In the genomic region with DNA sequence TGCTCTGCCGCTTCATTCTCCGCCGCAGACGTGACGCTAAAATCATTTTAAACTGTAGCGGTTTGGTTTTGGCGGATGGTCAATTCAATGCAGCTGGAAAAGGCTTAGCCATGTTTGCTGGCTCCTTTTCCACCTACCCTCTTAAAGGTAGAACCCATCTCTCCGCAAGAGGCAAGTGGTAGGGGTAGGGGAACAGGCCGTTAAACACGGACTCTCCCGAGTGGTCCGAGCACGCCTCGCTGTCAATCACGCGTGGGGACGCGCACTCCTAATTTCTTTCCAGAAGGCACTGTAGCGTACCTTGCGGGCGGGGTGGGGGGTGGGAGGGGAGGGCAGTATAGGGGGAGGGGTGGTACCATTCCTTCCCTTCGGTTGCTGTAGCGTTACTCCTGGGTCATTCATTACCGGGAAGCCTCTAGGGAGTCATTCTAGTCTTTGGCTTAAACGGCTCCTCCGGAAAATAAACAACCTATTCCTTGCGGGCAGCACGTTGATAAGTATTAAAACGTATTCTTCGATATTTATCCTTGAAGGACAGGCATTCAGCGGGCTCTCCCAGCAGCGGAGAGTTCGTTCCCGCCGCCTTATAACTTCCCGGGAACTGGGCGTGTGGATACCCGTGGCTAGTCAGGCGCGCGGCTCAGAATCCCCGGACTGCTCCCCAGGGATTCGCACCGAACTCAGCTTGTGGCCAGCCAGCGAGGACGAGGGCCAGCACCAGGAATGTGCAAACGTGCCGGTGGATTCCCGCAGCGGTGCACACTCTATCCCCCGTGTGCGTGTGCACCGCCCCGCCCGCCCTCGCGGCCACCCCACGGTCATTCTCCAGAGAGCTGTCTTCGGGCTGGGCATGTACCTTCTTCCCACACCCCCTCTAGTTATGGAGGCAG, we compare ENCODE assay signal across 8 mouse cellular contexts. TPM values are rescaled to one million over a fixed set of nuclear protein-coding genes. Genes with fewer than 3 reads are reported as not detected.
A peak's percentile ranks its signal among the peaks of the same experiment; 100 is the strongest.
DNase-seq lines count a peak whose midpoint lies in the region; ATAC-seq and TF ChIP-seq lines count a peak whose summit lies in the region.

No protein-coding gene starts in this region.

- H3K4me2 ChIP-seq in kidney, embryonic 14.5 days (replicated peaks; ENCODE audit: low read depth, low read length) = peak overlapping the region; percentile 93
- H3K4me2 ChIP-seq in forebrain, postnatal 0 days (ENCODE audit: low read depth) = peak overlapping the region; percentile 92
- peak overlapping the region; percentile 91 for H3K4me2 ChIP-seq in intestine, postnatal 0 days (replicated peaks; ENCODE audit: low read depth)
- peak overlapping the region; percentile 63 for H3K4me2 ChIP-seq in liver, embryonic 16.5 days (ENCODE audit: low read depth, low read length)

- WGBS in kidney, embryonic 14.5 days = under 1% methylated on average over 57 of the region's 59 CpGs
- WGBS in cerebellum, adult 2 months = under 1% methylated on average over 59 of the region's 59 CpGs
- WGBS in forebrain, postnatal 0 days = under 1% methylated on average over 59 of the region's 59 CpGs
- under 1% methylated on average over 59 of the region's 59 CpGs for WGBS in intestine, postnatal 0 days
- WGBS in liver, embryonic 16.5 days (ENCODE audit: insufficient replicate concordance) = under 1% methylated on average over 59 of the region's 59 CpGs
- 5% methylated on average over 59 of the region's 59 CpGs for WGBS in thymus, adult 2 months

- peak overlapping the region; percentile 28; the same call in 1 of the 2 replicates for H3K9ac ChIP-seq in kidney, embryonic 14.5 days (ENCODE audit: low read depth, low read length)
- H3K9ac ChIP-seq in forebrain, postnatal 0 days = peak overlapping the region; percentile 70
- H3K9ac ChIP-seq in intestine, postnatal 0 days (ENCODE audit: low read depth, low read length) = no peak overlapping the region
- no peak overlapping the region for H3K9ac ChIP-seq in liver, embryonic 16.5 days (ENCODE audit: low read depth, low read length)

- H3K4me3 ChIP-seq in kidney, embryonic 14.5 days (ENCODE audit: low read length) = peak overlapping the region; percentile 55
- H3K4me3 ChIP-seq in cerebellum, adult 2 months (replicated peaks; ENCODE audit: insufficient read depth, low read depth, low read length) = peak overlapping the region; percentile 67
- peak overlapping the region; percentile 79 for H3K4me3 ChIP-seq in forebrain, postnatal 0 days (ENCODE audit: low read depth, low read length)
- H3K4me3 ChIP-seq in intestine, postnatal 0 days (ENCODE audit: low read depth, low read length) = peak overlapping the region; percentile 50
- peak overlapping the region; percentile 42 for H3K4me3 ChIP-seq in liver, embryonic 16.5 days (ENCODE audit: low read depth, low read length)
- no peak overlapping the region for H3K4me3 ChIP-seq in thymus, adult 2 months (ENCODE audit: control insufficient read depth, insufficient read depth, low read length)

- peaks cover 20% of the 10 kb centered on the region; the same call in 1 of the 2 replicates for H3K4me1 ChIP-seq in kidney, embryonic 14.5 days (ENCODE audit: control insufficient read depth, insufficient read depth, low read length)
- H3K4me1 ChIP-seq in cerebellum, adult 2 months (ENCODE audit: control insufficient read depth, insufficient read depth, low read length) = peaks cover 3% of the 10 kb centered on the region
- no peaks in the 10 kb centered on the region for H3K4me1 ChIP-seq in forebrain, postnatal 0 days (ENCODE audit: insufficient read depth)
- 0 out of 2 replicates have a peak, but pooled peaks cover 6% of the 10 kb centered on the region for H3K4me1 ChIP-seq in intestine, postnatal 0 days (replicated peaks; ENCODE audit: control insufficient read depth, insufficient read depth, low read length)
- peaks cover 3% of the 10 kb centered on the region for H3K4me1 ChIP-seq in liver, embryonic 16.5 days (ENCODE audit: control insufficient read depth, low read depth, low read length)
- H3K4me1 ChIP-seq in thymus, adult 2 months (replicated peaks; ENCODE audit: control insufficient read depth, insufficient read depth, low read length) = no peaks in the 10 kb centered on the region; the same call in 1 of the 2 replicates

- TF ChIP-seq CTCF in cerebellum, adult 2 months (IDR thresholded peaks at IDR 0.05; ENCODE audit: borderline replicate concordance, insufficient read depth, low read depth, low read length) = no peak
- no peak for TF ChIP-seq CTCF in forebrain, postnatal 0 days (IDR thresholded peaks at IDR 0.05; ENCODE audit: low read depth)
- no peak for TF ChIP-seq CTCF in intestine, postnatal 0 days (IDR thresholded peaks at IDR 0.05; ENCODE audit: low read depth)
- TF ChIP-seq CTCF in thymus, adult 2 months (IDR thresholded peaks at IDR 0.05; ENCODE audit: borderline replicate concordance, control insufficient read depth, extremely low read depth, insufficient read depth, low read length, poor library complexity) = no peak

- ATAC-seq in kidney, embryonic 14.5 days (ENCODE audit: low FRiP score, low TSS enrichment) = peak; percentile 13
- ATAC-seq in forebrain, postnatal 0 days = peak; percentile 3; the same call in 1 of the 2 replicates
- no peak for ATAC-seq in intestine, postnatal 0 days
- ATAC-seq in liver, embryonic 16.5 days (ENCODE audit: low read depth) = no peak

- no peak for DNase-seq in kidney, adult 8-10 months
- peak; percentile 30 to 63 for DNase-seq in cerebellum, adult 2 months
- DNase-seq in forebrain, postnatal 0 days = peak; percentile 63
- DNase-seq in right cerebral cortex, postnatal 25 days = peak; percentile 70
- DNase-seq in thymus, adult 2 months = no peak

- no peaks in the 10 kb centered on the region for H3K9me3 ChIP-seq in kidney, embryonic 14.5 days (ENCODE audit: control insufficient read depth, low read length)
- no peaks in the 10 kb centered on the region for H3K9me3 ChIP-seq in forebrain, postnatal 0 days (ENCODE audit: low read length)
- no peaks in the 10 kb centered on the region for H3K9me3 ChIP-seq in intestine, postnatal 0 days (ENCODE audit: control insufficient read depth)
- no peaks in the 10 kb centered on the region for H3K9me3 ChIP-seq in liver, embryonic 16.5 days (replicated peaks; ENCODE audit: control insufficient read depth, low read length)

- no peak for TF ChIP-seq POLR2A in cerebellum, adult 2 months (IDR thresholded peaks at IDR 0.05; ENCODE audit: borderline replicate concordance, insufficient read depth, low read length)
- no peak for TF ChIP-seq POLR2A in thymus, adult 2 months (IDR thresholded peaks at IDR 0.05; ENCODE audit: control insufficient read depth, extremely low read depth, insufficient read depth, low read length, poor library complexity)

- H3K36me3 ChIP-seq in kidney, embryonic 14.5 days (ENCODE audit: control insufficient read depth, insufficient read depth, low read length) = no peaks in the 10 kb centered on the region
- no peaks in the 10 kb centered on the region for H3K36me3 ChIP-seq in forebrain, postnatal 0 days (ENCODE audit: insufficient read depth)
- H3K36me3 ChIP-seq in intestine, postnatal 0 days (ENCODE audit: control insufficient read depth, insufficient read depth) = no peaks in the 10 kb centered on the region
- no peaks in the 10 kb centered on the region for H3K36me3 ChIP-seq in liver, embryonic 16.5 days (ENCODE audit: control insufficient read depth, insufficient read depth)
- H3K36me3 ChIP-seq in thymus, adult 2 months (ENCODE audit: control insufficient read depth, insufficient read depth, low read length) = no peaks in the 10 kb centered on the region

- H3K27ac ChIP-seq in kidney, embryonic 14.5 days (ENCODE audit: low read depth, low read length) = no peak overlapping the region
- H3K27ac ChIP-seq in cerebellum, adult 2 months (ENCODE audit: insufficient read depth, low read length) = no peak overlapping the region
- peak overlapping the region; percentile 85 for H3K27ac ChIP-seq in forebrain, postnatal 0 days (ENCODE audit: low read depth, low read length)
- no peak overlapping the region for H3K27ac ChIP-seq in intestine, postnatal 0 days (ENCODE audit: low read depth, low read length)
- no peak overlapping the region for H3K27ac ChIP-seq in liver, embryonic 16.5 days (ENCODE audit: low read length)
- no peak overlapping the region for H3K27ac ChIP-seq in thymus, adult 2 months (ENCODE audit: control insufficient read depth, insufficient read depth, low read length)

- H3K27me3 ChIP-seq in kidney, embryonic 14.5 days (ENCODE audit: control insufficient read depth, insufficient read depth, low read length) = peaks cover 35% of the 10 kb centered on the region
- H3K27me3 ChIP-seq in cerebellum, adult 2 months (ENCODE audit: control insufficient read depth, insufficient read depth, low read length) = peaks cover 1% of the 10 kb centered on the region; the same call in 1 of the 2 replicates
- H3K27me3 ChIP-seq in forebrain, postnatal 0 days (ENCODE audit: insufficient read depth, low read length) = no peaks in the 10 kb centered on the region
- H3K27me3 ChIP-seq in intestine, postnatal 0 days (replicated peaks; ENCODE audit: control insufficient read depth, insufficient read depth, low read length) = peaks cover 54% of the 10 kb centered on the region
- peaks cover 63% of the 10 kb centered on the region for H3K27me3 ChIP-seq in liver, embryonic 16.5 days (ENCODE audit: control insufficient read depth, insufficient read depth, low read depth, low read length)
- H3K27me3 ChIP-seq in thymus, adult 2 months (ENCODE audit: control insufficient read depth, insufficient read depth, low read length) = no peaks in the 10 kb centered on the region; the same call in 1 of the 2 replicates

RNA-seq across cellular contexts. Expression of gene Pcdh10, which starts 1.5 kb away (rescaled TPM):
- 0.34 and 0.35 TPM in 2 replicates for polyA plus RNA-seq in kidney, embryonic 14.5 days (2014; fragmentation: Nextera tagmentation; extraction: Ambion mirVana)
- 20.6 and 31.5 TPM in 2 replicates for polyA plus RNA-seq in cerebellum, adult 2 months (2012; rRNA removed)
- total RNA-seq in forebrain, postnatal 0 days (2014; rRNA removed) = 105 and 123 TPM in 2 replicates
- 14.0 and 17.9 TPM in 2 replicates for polyA plus RNA-seq in forebrain, postnatal 0 days (2015; fragmentation: Nextera tagmentation; extraction: Ambion mirVana)
- 0.51 and 0.58 TPM in 2 replicates for polyA plus RNA-seq in intestine, postnatal 0 days (2015; fragmentation: Nextera tagmentation; extraction: Ambion mirVana)
- polyA plus RNA-seq in liver, embryonic 16.5 days (2015; fragmentation: Nextera tagmentation; extraction: Ambion mirVana) = not detected in 2 replicates
- 0.17 and 0.23 TPM in 2 replicates for polyA plus RNA-seq in thymus, adult 2 months (2012; rRNA removed)

Comparison
In these comparisons a context has a peak if more than half of its experiments do, and no peak if none do; other contexts are left out.
1. ATAC-seq: peak in kidney, embryonic 14.5 days (single experiment) and forebrain, postnatal 0 days (single experiment); none in intestine, postnatal 0 days (single experiment) and liver, embryonic 16.5 days (single experiment).
2. H3K9ac ChIP-seq: peak in kidney, embryonic 14.5 days (single experiment) and forebrain, postnatal 0 days (single experiment); none in intestine, postnatal 0 days (single experiment) and liver, embryonic 16.5 days (single experiment).
3. DNase-seq: peak in cerebellum, adult 2 months (2 of 2), forebrain, postnatal 0 days (single experiment) and right cerebral cortex, postnatal 25 days (single experiment); none in kidney, adult 8-10 months (0 of 2) and thymus, adult 2 months (single experiment).
4. Peak in every context shown above with its lines, with median percentiles within 50 percentile points of each other: H3K4me2 ChIP-seq.